ENCODE assay signal across 16 mouse cellular contexts in genomic region chr12:74595208-74595607, GRCm38 (mm10).
DNase-seq lines count a peak whose midpoint lies in the region; ATAC-seq and TF ChIP-seq lines count a peak whose summit lies in the region.
"Had no signal": no experiment of that assay in that cellular context is flagged by ENCODE, and none has a peak within 500 bp of the region (broad histone marks: within the 10 kb centered on the region; RNA-seq: fewer than 3 reads in every experiment).

No protein-coding gene starts in this region.

- no peak overlapping the region for H3K4me3 ChIP-seq in heart, embryonic 14.5 days (ENCODE audit: control insufficient read depth in 1 of 2, insufficient read depth in 1 of 2, low read depth in 1 of 2, low read length in 2 of 2)
- H3K4me3 ChIP-seq in heart, embryonic 12.5 days = no peak overlapping the region
- no peak overlapping the region for H3K4me3 ChIP-seq in lung, embryonic 14.5 days (ENCODE audit: low read depth, low read length)
- H3K4me3 ChIP-seq: embryonic facial prominence, embryonic 15.5 days; limb, embryonic 12.5 days; liver, embryonic 15.5 days; myocyte had no signal

- peak; percentile 6 to 14 for DNase-seq in cerebellum, postnatal 14 days
- no peak for DNase-seq in cerebellum, postnatal 36 days
- DNase-seq in lung, embryonic 14.5 days = peak; percentile 2
- no peak for DNase-seq in lung, postnatal 4 days
- DNase-seq in thymus, postnatal 0 days (ENCODE audit: low spot score) = no peak
- DNase-seq in kidney, postnatal 4 days = no peak
- DNase-seq: cerebellum, postnatal 25 days; kidney, adult 8-10 months; thymus, postnatal 14 days had no signal

- H3K27me3 ChIP-seq in heart, embryonic 14.5 days (ENCODE audit: control insufficient read depth, insufficient read depth, low read length) = no peaks in the 10 kb centered on the region
- no peaks in the 10 kb centered on the region for H3K27me3 ChIP-seq in heart, embryonic 12.5 days (replicated peaks)
- H3K27me3 ChIP-seq in lung, embryonic 14.5 days (ENCODE audit: insufficient read depth, low read length) = no peaks in the 10 kb centered on the region
- H3K27me3 ChIP-seq: embryonic facial prominence, embryonic 15.5 days; limb, embryonic 12.5 days; liver, embryonic 15.5 days had no signal

- H3K4me2 ChIP-seq in heart, embryonic 14.5 days (ENCODE audit: low read length) = 0 out of 2 replicates have a peak overlapping the region, but pooled peaks have one; percentile 8
- H3K4me2 ChIP-seq in heart, embryonic 12.5 days = no peak overlapping the region
- H3K4me2 ChIP-seq in lung, embryonic 14.5 days = no peak overlapping the region
- H3K4me2 ChIP-seq: embryonic facial prominence, embryonic 15.5 days; limb, embryonic 12.5 days; liver, embryonic 15.5 days; midbrain, embryonic 11.5 days had no signal

- no peak for ATAC-seq in heart, embryonic 14.5 days (ENCODE audit: insufficient number of reproducible peaks, insufficient read depth, low FRiP score, low read depth)
- no peak for ATAC-seq in heart, embryonic 12.5 days (ENCODE audit: insufficient number of reproducible peaks, low FRiP score)
- ATAC-seq in lung, embryonic 14.5 days (ENCODE audit: insufficient read depth) = no peak

- peak overlapping the region; percentile 8 to 57; a peak in 3 of 4 replicates for H3K27ac ChIP-seq in heart, embryonic 14.5 days (replicated peaks in 1 of 2; ENCODE audit: control insufficient read depth in 1 of 2, insufficient read depth in 1 of 2, low read depth in 2 of 2, low read length in 2 of 2)
- no peak overlapping the region for H3K27ac ChIP-seq in heart, embryonic 12.5 days (ENCODE audit: poor library complexity, severe bottlenecking)
- H3K27ac ChIP-seq in lung, embryonic 14.5 days (ENCODE audit: low read depth) = no peak overlapping the region
- H3K27ac ChIP-seq: embryonic facial prominence, embryonic 15.5 days; limb, embryonic 12.5 days; liver, embryonic 15.5 days had no signal

- no peaks in the 10 kb centered on the region for H3K36me3 ChIP-seq in heart, embryonic 14.5 days (ENCODE audit: control insufficient read depth, insufficient read depth, low read length)
- H3K36me3 ChIP-seq in heart, embryonic 12.5 days = no peaks in the 10 kb centered on the region
- H3K36me3 ChIP-seq in lung, embryonic 14.5 days (ENCODE audit: insufficient read depth) = no peaks in the 10 kb centered on the region
- H3K36me3 ChIP-seq: embryonic facial prominence, embryonic 15.5 days; limb, embryonic 12.5 days; liver, embryonic 15.5 days had no signal

- H3K9me3 ChIP-seq in heart, embryonic 14.5 days (ENCODE audit: control insufficient read depth, low read length) = no peaks in the 10 kb centered on the region
- H3K9me3 ChIP-seq in heart, embryonic 12.5 days (replicated peaks) = no peaks in the 10 kb centered on the region
- H3K9me3 ChIP-seq in lung, embryonic 14.5 days (ENCODE audit: low read depth, low read length) = no peaks in the 10 kb centered on the region
- H3K9me3 ChIP-seq: embryonic facial prominence, embryonic 15.5 days; limb, embryonic 12.5 days; liver, embryonic 15.5 days had no signal

- WGBS in heart, embryonic 14.5 days = 16% methylated on average over 2 of the region's 2 CpGs
- WGBS in heart, embryonic 12.5 days = 34% methylated on average over 2 of the region's 2 CpGs
- 56% methylated on average over 2 of the region's 2 CpGs for WGBS in lung, embryonic 14.5 days

- no peak overlapping the region for H3K9ac ChIP-seq in heart, embryonic 14.5 days (ENCODE audit: low read length)
- no peak overlapping the region for H3K9ac ChIP-seq in heart, embryonic 12.5 days
- no peak overlapping the region for H3K9ac ChIP-seq in lung, embryonic 14.5 days
- H3K9ac ChIP-seq: embryonic facial prominence, embryonic 15.5 days; limb, embryonic 12.5 days; liver, embryonic 15.5 days had no signal

- peaks cover 0 to 11% of the 10 kb centered on the region in 2 experiments; a peak in 2 of 4 replicates for H3K4me1 ChIP-seq in heart, embryonic 14.5 days (ENCODE audit: control insufficient read depth in 2 of 2, insufficient read depth in 2 of 2, low read length in 2 of 2)
- no peaks in the 10 kb centered on the region for H3K4me1 ChIP-seq in heart, embryonic 12.5 days (replicated peaks)
- H3K4me1 ChIP-seq in lung, embryonic 14.5 days (ENCODE audit: insufficient read depth) = no peaks in the 10 kb centered on the region
- H3K4me1 ChIP-seq: embryonic facial prominence, embryonic 15.5 days; limb, embryonic 12.5 days; liver, embryonic 15.5 days had no signal

- no peak for TF ChIP-seq CTCF in lung, embryonic 14.5 days (IDR thresholded peaks at IDR 0.05; ENCODE audit: low read depth)

Comparison
In these comparisons a context has a peak if more than half of its experiments do, and no peak if none do; other contexts are left out.
1. DNase-seq: peak in cerebellum, postnatal 14 days (2 of 2) and lung, embryonic 14.5 days (single experiment); none in cerebellum, postnatal 36 days (0 of 2), lung, postnatal 4 days (0 of 2), thymus, postnatal 0 days (single experiment) and kidney, postnatal 4 days (0 of 2).
2. H3K27ac ChIP-seq: peak in heart, embryonic 14.5 days (2 of 2); none in heart, embryonic 12.5 days (single experiment) and lung, embryonic 14.5 days (single experiment).